Mouse (Mus musculus) macrophage (primary cell): ENCODE measurements around the gene Rcor1. TPM values are rescaled to one million over a fixed set of nuclear protein-coding genes. Genes with fewer than 3 reads are reported as not detected.
"Not testable (repeated sequence)": the region's sequence is repeated elsewhere in the genome, so short reads cannot be mapped to it uniquely, and the experiment has no call there.

Experiments used
- H3K27ac ChIP-seq: fragments of 350-480 bp; formaldehyde crosslinking; 2 replicates; pipeline ENCODE4 v1.9.0; 2021
- H3K36me3 ChIP-seq: fragments of 350-480 bp; formaldehyde crosslinking; 2 replicates; pipeline ENCODE4 v1.9.0; 2021; ENCODE audit errors: inconsistent target
- H3K4me3 ChIP-seq: fragments of 350-480 bp; formaldehyde crosslinking; 2 replicates; pipeline ENCODE4 v1.9.0; 2021; ENCODE audit errors: inconsistent target
- H3K79me2 ChIP-seq: fragments of 350-480 bp; formaldehyde crosslinking; 2 replicates; pipeline ENCODE4 v1.9.0; 2021; ENCODE audit errors: inconsistent target
- WGBS: methylation state at CpG from one replicate; pipeline ENCODE4 v1.1.7; 2026; ENCODE audit warnings: inconsistent platforms; ENCODE audit not compliant: missing documents; 5-methylcytosine and 5-hydroxymethylcytosine counted together
- polyA plus RNA-seq: library from polyadenylated mRNA; stranded (reverse); fragments of 250-400 nt; gene quantifications from 3 replicates; pipeline ENCODE4 v1.2.4, GENCODE M21; 2018; ENCODE audit warnings: inconsistent platforms

Rcor1 gene
- polyA plus RNA-seq, 1 experiment from 2014 or later, result 22.6 TPM

DNA sequence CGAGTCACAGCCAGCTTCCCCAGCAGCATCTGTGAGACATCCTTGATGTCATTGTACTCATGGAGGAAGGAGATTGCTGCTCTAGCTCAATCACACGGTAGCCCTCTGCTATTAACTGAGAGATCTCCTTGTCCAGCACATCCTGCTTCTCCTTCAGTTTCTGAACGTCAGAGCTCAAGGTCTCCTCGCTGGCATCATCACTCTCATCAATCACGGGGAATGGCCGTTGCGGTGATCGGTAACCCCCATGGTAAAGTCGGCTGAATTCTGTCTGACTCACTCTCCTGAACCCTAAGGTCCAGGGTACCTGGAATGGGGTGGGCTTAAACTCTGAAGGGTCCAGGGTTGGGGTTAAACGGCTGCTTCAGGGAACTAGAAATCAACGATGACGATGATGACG, 28.7 kb downstream of the Rcor1 start:
- Histone ChIP-seq H3K36me3 (no peaks in the 10 kb centered on the region), H3K79me2 (peaks cover 86% of the 10 kb centered on the region), H3K27ac (no peak overlapping the region), H3K4me3 (no peak overlapping the region)
- 86% methylated on average over 13 of the region's 13 CpGs for WGBS

DNA sequence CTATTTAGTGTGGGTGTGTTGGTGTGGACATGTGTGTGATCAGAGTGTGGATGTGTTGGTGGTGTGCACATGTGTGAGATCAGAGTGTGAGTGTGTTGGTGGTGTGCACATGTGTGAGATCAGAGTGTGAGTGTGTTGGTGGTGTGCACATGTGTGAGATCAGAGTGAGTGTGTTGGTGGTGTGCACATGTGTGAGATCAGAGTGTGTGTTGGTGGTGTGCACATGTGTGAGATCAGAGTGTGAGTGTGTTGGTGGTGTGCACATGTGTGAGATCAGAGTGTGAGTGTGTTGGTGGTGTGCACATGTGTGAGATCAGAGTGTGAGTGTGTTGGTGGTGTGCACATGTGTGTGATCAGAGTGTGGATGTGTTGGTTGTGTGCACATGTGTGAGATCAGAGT, 30.1 kb downstream of the Rcor1 start:
- H3K79me2 ChIP-seq, result peaks cover 80% of the 10 kb centered on the region
- not testable (repeated sequence) for H3K36me3 ChIP-seq, H3K27ac ChIP-seq, H3K4me3 ChIP-seq

DNA sequence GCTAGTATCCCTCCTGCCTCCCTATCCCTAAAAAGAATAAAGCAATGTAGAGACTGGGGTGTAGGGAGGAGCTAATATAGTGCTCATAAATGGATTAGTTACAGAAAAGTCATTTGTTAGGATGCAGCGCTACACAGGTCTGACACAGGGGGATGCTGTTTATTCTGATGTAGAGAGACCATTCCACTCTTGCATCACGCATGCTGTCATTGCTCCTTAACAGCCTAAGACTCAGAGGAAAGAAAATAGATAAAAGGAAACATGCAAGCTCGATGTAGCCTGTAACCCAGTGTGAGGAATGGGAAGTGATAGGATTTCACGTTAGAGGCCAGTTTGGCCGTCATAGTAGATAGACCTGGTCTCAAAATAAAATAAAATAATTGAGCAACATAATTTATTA, 31.9 kb downstream of the Rcor1 start:
- Histone ChIP-seq H3K36me3 (no peaks in the 10 kb centered on the region), H3K4me3 (peak overlapping the region; percentile 23; the same call in 1 of the 2 replicates), H3K27ac (peak overlapping the region; percentile 92), H3K79me2 (peaks cover 80% of the 10 kb centered on the region)
- WGBS, result 26% methylated on average over 5 of the region's 5 CpGs

DNA sequence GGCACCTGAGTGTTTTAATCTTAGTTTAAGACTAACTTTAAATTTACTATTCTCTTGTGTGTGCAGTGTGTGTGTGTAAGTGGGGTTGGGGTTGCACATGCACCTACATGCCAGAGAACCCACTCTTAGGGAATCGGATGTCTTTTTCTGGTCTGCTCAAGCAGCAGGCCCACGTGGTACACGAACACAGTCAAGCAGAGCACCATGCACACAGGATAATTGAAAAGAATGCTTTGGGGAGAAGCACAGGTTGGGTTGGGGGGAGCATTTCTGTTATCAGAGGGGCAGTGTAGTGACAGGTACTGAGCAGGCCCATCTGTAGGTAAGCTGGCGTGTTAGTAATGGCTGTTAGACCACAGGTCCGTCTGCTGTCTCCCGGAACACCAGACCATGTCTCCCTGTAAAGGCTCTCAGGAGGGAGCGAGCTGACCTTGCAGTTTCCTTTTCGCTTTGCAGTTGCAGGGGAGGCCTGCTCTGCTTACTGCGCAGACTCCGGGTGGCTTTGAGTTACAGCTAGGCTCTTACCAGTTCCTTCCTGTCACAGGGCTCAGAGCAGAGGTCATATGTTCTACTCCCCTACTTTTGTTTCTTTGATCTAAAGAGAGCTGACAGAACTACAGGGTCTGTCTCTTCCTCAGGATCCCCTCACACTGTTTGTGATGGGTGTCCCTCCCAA, 32.5 kb downstream of the Rcor1 start:
- H3K36me3 ChIP-seq, result no peaks in the 10 kb centered on the region
- 0% methylated on average over 10 of the region's 10 CpGs for WGBS
- H3K79me2 ChIP-seq, result peaks cover 80% of the 10 kb centered on the region
- H3K4me3 ChIP-seq, result peak overlapping the region; percentile 23
- peak overlapping the region; percentile 92 for H3K27ac ChIP-seq

DNA sequence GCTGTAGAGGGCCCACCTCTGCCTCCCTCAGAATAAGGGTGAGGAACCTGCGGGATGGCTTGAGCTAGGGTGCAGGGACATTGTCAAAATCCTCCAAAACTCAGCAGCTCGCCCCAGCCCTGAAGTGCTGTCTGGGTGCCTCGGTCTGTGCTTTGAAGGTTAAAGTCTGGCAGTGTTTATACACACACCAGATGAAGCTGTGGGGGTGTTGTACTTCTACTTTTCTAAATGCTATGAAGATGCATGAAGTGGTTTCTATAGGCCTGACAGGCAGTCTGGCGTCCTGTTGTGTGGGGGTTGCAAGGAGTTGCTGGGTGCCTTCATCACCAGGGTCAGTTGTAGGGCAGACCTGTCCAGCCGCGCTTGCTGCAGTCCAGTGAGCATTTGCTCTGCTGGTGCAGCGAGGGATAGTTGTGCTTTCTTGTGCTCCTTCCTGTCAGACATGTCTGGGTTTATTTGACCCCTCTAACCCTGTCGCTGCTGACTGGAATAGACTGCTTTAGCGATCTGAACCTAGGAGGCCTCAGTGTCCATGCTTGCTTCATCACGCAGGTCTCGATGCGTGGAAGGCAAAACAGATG, 37.3 kb downstream of the Rcor1 start:
- Histone ChIP-seq H3K79me2 (peaks cover 90% of the 10 kb centered on the region), H3K36me3 (no peaks in the 10 kb centered on the region), H3K27ac (no peak overlapping the region), H3K4me3 (no peak overlapping the region)
- 96% methylated on average over 10 of the region's 12 CpGs for WGBS

DNA sequence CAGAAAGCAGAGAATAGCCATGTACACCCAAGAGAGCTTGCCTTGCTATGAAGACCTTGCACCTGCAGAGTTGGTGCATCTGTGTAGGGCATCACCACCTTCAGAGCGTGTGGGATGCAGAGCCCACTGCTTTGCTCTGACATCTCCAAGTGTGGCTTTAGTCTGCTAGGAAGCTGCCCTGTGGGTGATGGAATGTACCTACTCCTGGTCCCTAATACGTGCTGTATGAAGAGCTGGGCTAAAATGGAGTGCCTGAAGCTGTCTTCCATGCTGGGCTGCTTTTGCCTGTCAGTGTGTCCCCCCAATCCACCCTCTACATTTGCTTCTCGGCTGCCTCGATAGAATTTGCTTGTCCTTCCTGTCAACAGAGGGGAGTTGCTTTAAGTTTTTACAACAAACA, 46.4 kb downstream of the Rcor1 start:
- H3K4me3 ChIP-seq, result no peak overlapping the region
- H3K79me2 ChIP-seq, result peaks cover 93% of the 10 kb centered on the region
- no peak overlapping the region for H3K27ac ChIP-seq
- H3K36me3 ChIP-seq, result peaks cover 17% of the 10 kb centered on the region; the same call in 1 of the 2 replicates
- 83% methylated on average over 4 of the region's 4 CpGs for WGBS

DNA sequence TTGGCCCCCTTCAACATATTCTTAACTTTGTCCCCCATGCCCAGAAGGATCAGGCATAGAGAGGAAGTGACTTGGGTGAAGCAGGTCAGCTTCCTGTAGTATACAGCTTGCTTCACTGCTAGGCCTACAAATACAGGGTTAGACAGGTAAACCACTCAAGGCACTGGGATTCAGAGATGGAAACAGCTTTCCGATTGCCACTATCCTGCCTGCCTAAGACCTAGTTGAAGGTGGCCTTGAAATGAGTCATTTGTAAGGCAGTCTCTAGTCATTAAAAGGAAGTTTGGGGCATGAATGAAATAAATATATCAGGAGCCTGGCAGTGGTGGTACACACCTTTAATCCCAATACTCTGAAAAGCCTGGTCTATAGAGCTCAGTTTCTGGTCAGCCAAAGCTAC, 47.9 kb downstream of the Rcor1 start:
- Histone ChIP-seq H3K27ac (no peak overlapping the region), H3K36me3 (peaks cover 14% of the 10 kb centered on the region; the same call in 1 of the 2 replicates), H3K79me2 (peaks cover 93% of the 10 kb centered on the region), H3K4me3 (no peak overlapping the region)
- 100% methylated on average over 1 of the region's 1 CpGs for WGBS

DNA sequence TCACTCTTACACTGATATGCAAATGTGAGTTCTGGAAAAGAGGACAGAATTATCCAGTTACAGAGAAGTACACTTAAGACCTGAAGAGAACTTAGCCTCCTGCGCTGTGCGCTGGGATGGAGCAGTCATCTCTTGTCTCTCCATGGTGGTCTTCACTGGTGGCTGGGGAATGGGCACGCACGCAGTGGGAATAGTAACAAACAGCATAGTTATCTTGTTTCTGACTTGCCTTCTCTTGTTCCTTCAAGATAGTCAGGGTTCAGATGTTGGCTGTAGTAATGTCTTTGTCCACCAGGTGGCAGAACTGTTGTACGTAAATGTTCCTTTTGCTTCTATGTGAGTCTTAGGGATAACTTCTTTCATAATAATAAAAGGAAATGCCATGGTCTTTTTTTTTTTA, 49.0 kb downstream of the Rcor1 start:
- Histone ChIP-seq H3K27ac (no peak overlapping the region), H3K36me3 (peaks cover 5% of the 10 kb centered on the region; the same call in 1 of the 2 replicates), H3K4me3 (no peak overlapping the region), H3K79me2 (peaks cover 89% of the 10 kb centered on the region)
- whole genome bisulfite sequencing, result 51% methylated on average over 5 of the region's 5 CpGs

DNA sequence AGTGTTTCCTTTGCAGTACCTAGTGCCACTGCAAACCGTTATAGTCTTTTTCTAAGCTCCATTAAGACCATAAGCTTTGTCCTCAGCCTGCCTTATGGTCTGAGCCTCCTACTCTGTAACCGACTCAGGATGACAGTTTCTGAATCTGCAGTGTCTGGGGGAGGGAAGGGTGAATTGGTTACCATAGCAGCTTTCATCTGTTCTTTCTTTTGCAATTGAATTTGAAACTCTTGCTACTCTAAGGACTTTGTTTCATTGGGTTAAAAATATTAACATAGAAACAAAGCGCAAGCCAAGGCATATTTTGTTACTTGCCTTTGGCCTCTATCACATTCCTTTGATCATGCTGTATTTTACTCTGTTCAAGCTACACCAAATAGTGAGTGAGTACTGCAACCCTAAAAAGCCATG, 49.6 kb downstream of the Rcor1 start:
- no peak overlapping the region for H3K27ac ChIP-seq
- 81% methylated on average over 3 of the region's 3 CpGs for WGBS
- peaks cover 84% of the 10 kb centered on the region for H3K79me2 ChIP-seq
- no peaks in the 10 kb centered on the region; the same call in 1 of the 2 replicates for H3K36me3 ChIP-seq
- no peak overlapping the region for H3K4me3 ChIP-seq

DNA sequence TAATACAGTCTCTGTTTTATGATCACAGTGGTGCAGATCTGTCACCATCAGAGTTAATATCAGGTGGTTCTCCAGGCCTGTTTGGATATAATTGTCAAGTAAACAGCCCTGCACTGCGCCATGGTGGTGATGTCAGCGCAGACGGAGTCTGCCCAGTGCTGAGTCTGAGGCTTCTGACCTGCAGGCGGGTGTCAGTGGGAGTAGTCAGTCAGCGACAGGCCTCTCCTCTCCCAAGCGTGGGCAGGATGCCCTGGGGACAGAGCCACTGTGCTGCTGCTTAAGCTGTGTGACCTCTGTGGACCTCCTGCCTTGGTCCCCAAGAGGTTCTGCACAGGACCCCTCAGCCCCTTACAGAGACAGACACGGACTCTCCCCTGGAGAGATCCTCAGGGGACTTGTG, 50.0 kb downstream of the Rcor1 start:
- Histone ChIP-seq H3K4me3 (no peak overlapping the region), H3K36me3 (no peaks in the 10 kb centered on the region), H3K27ac (no peak overlapping the region), H3K79me2 (peaks cover 81% of the 10 kb centered on the region)
- 93% methylated on average over 7 of the region's 7 CpGs for WGBS

DNA sequence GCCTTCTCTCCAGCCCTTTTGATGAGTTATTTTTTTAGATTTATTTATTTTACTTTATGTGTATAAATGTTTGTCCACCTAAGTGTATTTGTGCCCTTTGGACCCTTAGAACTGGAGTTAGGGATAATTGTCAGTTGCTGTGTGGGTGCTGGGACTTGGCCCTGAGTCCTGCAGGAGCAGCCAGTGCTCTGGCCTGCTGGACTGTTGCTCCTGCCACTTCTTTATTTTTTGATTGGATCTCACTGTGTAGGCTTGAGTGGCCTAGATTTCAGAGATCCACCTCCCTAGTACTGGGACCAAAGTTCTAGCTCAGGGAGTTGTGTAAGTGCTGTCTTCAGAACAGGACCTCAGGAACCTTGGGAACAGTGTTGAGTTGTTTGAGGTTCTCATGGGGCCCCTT, 51.6 kb downstream of the Rcor1 start:
- Histone ChIP-seq H3K36me3 (no peaks in the 10 kb centered on the region), H3K79me2 (peaks cover 66% of the 10 kb centered on the region), H3K4me3 (no peak overlapping the region), H3K27ac (no peak overlapping the region)

DNA sequence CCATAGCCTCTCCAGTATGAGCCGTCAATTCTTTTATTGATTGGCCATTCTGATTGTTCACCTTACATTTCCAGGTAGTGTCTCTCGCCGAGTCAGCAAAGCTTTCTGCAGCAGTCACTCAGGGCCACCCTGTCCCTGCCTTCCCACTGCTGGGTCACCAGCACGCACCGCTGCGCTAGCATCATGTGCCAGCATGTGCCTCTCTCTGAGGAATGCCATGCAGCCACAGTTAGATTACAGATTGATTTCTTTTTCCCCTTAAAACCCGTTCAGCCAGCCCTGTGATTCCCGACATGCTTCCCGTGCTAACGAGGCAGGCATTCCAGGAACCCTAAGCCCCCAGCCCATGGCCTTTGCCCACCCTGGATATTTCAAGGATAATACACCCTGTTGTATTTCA, 52.8 kb downstream of the Rcor1 start:
- Histone ChIP-seq H3K27ac (no peak overlapping the region), H3K36me3 (peaks cover 2% of the 10 kb centered on the region; the same call in 1 of the 2 replicates), H3K4me3 (no peak overlapping the region), H3K79me2 (peaks cover 58% of the 10 kb centered on the region)
- 92% methylated on average over 10 of the region's 10 CpGs for WGBS

DNA sequence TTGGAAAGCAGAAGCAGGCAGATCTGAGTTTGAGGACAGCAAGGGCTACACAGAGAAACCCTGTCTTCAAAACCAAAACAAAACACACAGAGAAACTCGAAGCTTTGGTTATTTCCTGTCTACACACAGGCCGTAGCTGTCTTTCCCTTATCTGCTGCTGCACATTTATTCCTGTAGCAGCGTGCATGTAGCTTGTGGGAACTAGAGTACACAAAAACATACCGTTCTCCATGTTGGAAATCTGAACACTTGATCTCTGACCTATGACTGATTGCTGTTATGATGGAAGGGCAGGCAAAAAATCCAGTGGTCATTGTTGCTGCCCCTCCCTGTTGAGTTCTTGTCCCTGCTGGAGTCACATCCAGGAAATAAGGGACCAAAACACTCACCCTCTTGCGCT, 54.9 kb downstream of the Rcor1 start:
- H3K36me3 ChIP-seq, result peaks cover 8% of the 10 kb centered on the region; the same call in 1 of the 2 replicates

DNA sequence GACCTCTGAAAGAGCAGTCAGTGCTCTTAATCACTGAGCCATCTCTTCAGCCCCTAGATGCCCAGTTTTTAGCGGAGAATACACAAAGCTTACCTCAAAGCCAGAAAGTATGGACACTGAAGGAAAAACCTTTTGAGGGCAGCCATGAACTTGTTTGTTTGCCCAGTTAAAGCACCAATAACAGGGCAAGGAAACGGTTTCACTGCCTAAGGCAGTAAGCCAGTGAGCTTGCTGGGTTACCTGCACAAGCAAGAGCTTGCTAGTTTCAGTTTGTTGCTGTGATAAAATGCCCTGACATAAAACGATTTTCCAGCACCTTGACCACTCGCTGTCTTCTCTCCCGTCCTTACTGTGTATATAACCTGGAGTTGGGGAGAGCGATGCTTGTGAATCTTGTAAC, 55.9 kb downstream of the Rcor1 start:
- WGBS, result 98% methylated on average over 6 of the region's 6 CpGs
- H3K36me3 ChIP-seq, result peaks cover 15% of the 10 kb centered on the region; the same call in 1 of the 2 replicates
- H3K79me2 ChIP-seq, result peaks cover 27% of the 10 kb centered on the region
- H3K4me3 ChIP-seq, result no peak overlapping the region
- no peak overlapping the region for H3K27ac ChIP-seq

More for the DNA sequence above, 54.9 kb downstream of the Rcor1 start:
- Histone ChIP-seq H3K4me3 (no peak overlapping the region), H3K27ac (no peak overlapping the region), H3K79me2 (peaks cover 37% of the 10 kb centered on the region)
- 43% methylated on average over 5 of the region's 5 CpGs for WGBS

DNA sequence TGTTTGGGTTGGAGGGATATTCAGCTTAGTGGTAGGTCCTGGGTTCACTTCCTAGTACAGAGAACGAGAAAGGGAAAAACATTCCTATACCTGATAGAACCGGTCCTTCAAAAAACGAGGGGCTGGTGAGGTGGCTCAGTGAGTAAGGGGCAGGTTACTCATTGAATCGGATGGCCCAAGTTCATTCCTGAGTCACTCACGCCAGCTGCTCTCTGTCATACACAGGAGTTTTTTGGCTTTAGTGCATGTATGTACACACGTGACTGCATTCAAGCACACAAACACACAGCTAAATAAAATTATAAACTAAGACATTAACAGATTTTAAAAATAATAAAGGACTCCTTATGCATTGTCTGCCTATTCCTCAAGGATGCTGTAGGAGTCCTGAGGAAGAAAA, 57.1 kb downstream of the Rcor1 start:
- Histone ChIP-seq H3K79me2 (peaks cover 16% of the 10 kb centered on the region), H3K4me3 (no peak overlapping the region), H3K27ac (no peak overlapping the region), H3K36me3 (peaks cover 25% of the 10 kb centered on the region)
- 95% methylated on average over 6 of the region's 6 CpGs for WGBS
